ENCODE assay signal across 24 mouse cellular contexts in the genomic region with DNA sequence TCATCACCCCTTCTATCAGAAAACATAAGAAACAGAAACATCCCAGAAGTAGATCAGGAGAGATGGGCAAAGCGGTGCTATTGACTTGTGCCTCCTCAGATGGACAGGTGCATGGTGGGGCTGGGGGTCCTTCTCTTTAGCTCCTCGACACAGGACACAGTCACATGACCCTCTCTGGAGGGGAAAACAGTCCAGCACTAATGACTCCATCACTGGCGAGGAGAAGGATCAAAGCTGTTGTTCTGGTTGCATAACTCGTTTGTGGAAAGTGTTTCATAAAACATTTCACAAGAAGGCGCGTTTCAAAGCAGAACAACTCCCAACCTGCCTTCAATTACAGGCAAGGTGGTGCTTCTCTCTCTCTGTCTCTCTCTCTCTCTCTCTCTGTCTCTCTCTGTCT. TPM values are rescaled to one million over a fixed set of nuclear protein-coding genes. Genes with fewer than 3 reads are reported as not detected.
DNase-seq lines count a peak whose midpoint lies in the region; TF ChIP-seq lines count a peak whose summit lies in the region.
"Had no signal": no experiment of that assay in that cellular context is flagged by ENCODE, and none has a peak within 500 bp of the region (broad histone marks: within the 10 kb centered on the region; RNA-seq: fewer than 3 reads in every experiment).

No protein-coding gene starts in this region.

- H3K4me1 ChIP-seq in lung, adult 2 months (ENCODE audit: control insufficient read depth, insufficient read depth, low read length) = no peaks in the 10 kb centered on the region
- H3K4me1 ChIP-seq: forebrain, embryonic 12.5 days; hindbrain, embryonic 10.5 days had no signal

- no peak overlapping the region for H3K4me3 ChIP-seq in lung, adult 2 months (replicated peaks; ENCODE audit: extremely low read depth, low read depth, low read length)
- H3K4me3 ChIP-seq: embryonic facial prominence, embryonic 12.5 days; embryonic facial prominence, embryonic 15.5 days; forebrain, embryonic 12.5 days; forebrain, embryonic 15.5 days; hindbrain, embryonic 10.5 days; hindbrain, embryonic 13.5 days had no signal

- peak; percentile 92 for DNase-seq in heart, adult 11 months
- DNase-seq in heart, postnatal 36 days = no peak
- DNase-seq in lung, postnatal 10 days = peak; percentile 25
- no peak for DNase-seq in lung, adult 2 months
- peak; percentile 28 for DNase-seq in lung, postnatal 36 days
- DNase-seq in left cerebral cortex, postnatal 10 days (ENCODE audit: extremely low spot score in 1 of 2, low spot score in 2 of 2) = no peak
- DNase-seq: adrenal gland, postnatal 10 days; adrenal gland, postnatal 36 days; B cell, adult 2 months; cerebellum, adult 18-20 months; cerebellum, adult 9-10 months; cerebellum, postnatal 14 days; gastrocnemius, postnatal 36 days had no signal

- WGBS in lung, adult 2 months = 57% methylated on average over 6 of the region's 6 CpGs

- no peak for TF ChIP-seq CTCF in lung, adult 2 months (IDR thresholded peaks at IDR 0.05; ENCODE audit: insufficient read depth, low read length)

- TF ChIP-seq POLR2A in lung, adult 2 months (IDR thresholded peaks at IDR 0.05; ENCODE audit: borderline replicate concordance, extremely low read depth, low read depth, low read length) = no peak

- intact Hi-C loops in heart, postnatal 36 days (cut with DNase I) = loop anchor here (5.0 kb wide), 1 partner anchor 879 kb away; no protein-coding TSS in a partner anchor
- intact Hi-C loops in left cerebral cortex, postnatal 10 days (cut with DNase I) = no loop called here

RNA-seq across cellular contexts. Expression of a gene that starts 35.4 kb away (rescaled TPM):
- total RNA-seq in heart, postnatal 36 days (2021) = 1 to 10 TPM; 6.1 to 9.1 TPM
- 1.8 and 7.4 TPM in 2 replicates for polyA plus RNA-seq in lung, adult 2 months (2012; rRNA removed)
- total RNA-seq in left cerebral cortex, postnatal 10 days (2021) = 10 to 100 TPM; 16.0 to 17.7 TPM
- total RNA-seq: granulocyte monocyte progenitor cell, adult 5-6 weeks had no signal

RNA-seq across cellular contexts. Expression of a gene that starts 44.7 kb away (rescaled TPM):
- 100 to 1,000 TPM; 154 to 160 TPM for total RNA-seq in heart, postnatal 36 days (2021)
- 46.2 and 62.4 TPM in 2 replicates for polyA plus RNA-seq in lung, adult 2 months (2012; rRNA removed)
- total RNA-seq in left cerebral cortex, postnatal 10 days (2021) = 100 to 1,000 TPM; 150 to 165 TPM

RNA-seq across cellular contexts. Expression of a gene that starts 58.4 kb away (rescaled TPM):
- under 1 TPM; 0.14 to 0.27 TPM for total RNA-seq in heart, postnatal 36 days (2021)
- 0.07 and 0.46 TPM in 2 replicates for polyA plus RNA-seq in lung, adult 2 months (2012; rRNA removed)
- not detected for total RNA-seq in left cerebral cortex, postnatal 10 days (2021)
- total RNA-seq: adrenal gland, postnatal 10 days; adrenal gland, postnatal 36 days; gastrocnemius, adult 8-10 months; gastrocnemius, postnatal 36 days; granulocyte monocyte progenitor cell, adult 5-6 weeks; heart, adult 8-10 months had no signal
- polyA plus RNA-seq: forebrain, embryonic 12.5 days; forebrain, embryonic 15.5 days; G1E; heart, embryonic 11.5 days; hindbrain, embryonic 13.5 days had no signal

Comparison
In these comparisons a context has a peak if more than half of its experiments do, and no peak if none do; other contexts are left out.
1. DNase-seq: peak in heart, adult 11 months (single experiment), lung, postnatal 10 days (single experiment) and lung, postnatal 36 days (single experiment); none in heart, postnatal 36 days (0 of 2), lung, adult 2 months (single experiment) and left cerebral cortex, postnatal 10 days (0 of 2).